Mouse (Mus musculus): Measurements from ENCODE around the gene Rep15. TPM values are rescaled to one million over a fixed set of nuclear protein-coding genes. Genes with fewer than 3 reads are reported as not detected.

Gene Rep15
- total RNA-seq, 2 experiments from 2014 or later, result 0.87 to 1.2 TPM

DNA sequence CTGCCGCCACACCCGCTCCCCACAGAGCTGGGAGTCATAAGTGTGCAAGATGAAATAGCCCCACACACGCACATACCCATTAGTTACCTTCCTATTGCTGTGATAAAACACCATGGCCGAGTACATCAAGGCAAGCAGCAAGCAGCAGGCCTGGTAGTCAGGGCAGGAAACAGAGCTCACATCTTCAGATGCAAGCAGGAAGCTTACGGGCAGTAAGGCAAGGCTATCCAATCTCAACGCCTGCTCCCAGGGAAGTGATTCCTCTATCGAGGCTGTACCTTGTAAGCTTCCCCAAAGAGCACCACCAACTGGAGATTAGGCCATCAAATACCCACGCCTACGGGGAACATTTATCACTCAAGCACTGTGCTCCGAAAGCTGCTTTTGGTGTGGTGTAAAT lies 47.5 kb downstream of the Rep15 start:
- no peak for DNase-seq
- intact Hi-C loops (cut with DNase I), result no loop called here

Other genes starting within 250 kb of the Rep15 start
- gene Arntl2, start 236.5 kb upstream of the Rep15 start, total RNA-seq (2021), result 1 to 10 TPM in 1 of 2 experiments, under 1 TPM in 1; 0.78 to 1.0 TPM
- gene Smco2, start 182.5 kb upstream of the Rep15 start, total RNA-seq (2021), result 1 to 10 TPM; 2.5 to 3.4 TPM
- gene Ppfibp1, start 144.1 kb upstream of the Rep15 start, total RNA-seq (2021), result 100 to 1,000 TPM; 111 to 115 TPM
- gene 1700034J05Rik, start 78.2 kb upstream of the Rep15 start, total RNA-seq (2021), result not detected
- gene Mrps35, start 10.2 kb downstream of the Rep15 start, total RNA-seq (2021), result 100 to 1,000 TPM; 195 to 200 TPM
- not detected for gene Mansc4, start 54.4 kb downstream of the Rep15 start, total RNA-seq (2021)
- gene Klhl42, start 58.8 kb downstream of the Rep15 start, total RNA-seq (2021), result 1 to 10 TPM; 5.7 to 6.9 TPM
- gene Pthlh, start 231.6 kb downstream of the Rep15 start, total RNA-seq (2021), result 1 to 10 TPM; 1.2 to 1.7 TPM